9 mouse cellular contexts compared by ENCODE assay signal in the genomic region with DNA sequence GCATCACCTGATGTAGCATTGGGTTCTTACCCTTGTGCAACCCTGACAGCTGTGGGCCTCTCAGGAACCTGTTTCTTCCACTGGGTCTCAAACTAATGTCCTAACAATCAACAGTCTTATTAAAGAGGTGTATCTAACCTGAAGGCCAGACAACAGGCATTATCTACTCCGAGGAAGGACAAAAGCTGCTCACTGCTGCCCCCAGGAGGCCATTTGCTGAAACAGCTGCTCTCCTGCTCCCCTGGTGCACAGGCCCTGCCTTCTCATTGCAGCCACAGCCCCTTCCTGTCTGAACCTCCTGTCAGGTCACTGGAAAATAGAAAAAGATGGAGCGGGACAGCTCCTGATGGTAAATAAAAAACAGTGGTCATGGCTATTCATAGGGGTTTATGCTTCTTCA. TPM values are rescaled to one million over a fixed set of nuclear protein-coding genes. Genes with fewer than 3 reads are reported as not detected.
DNase-seq lines count a peak whose midpoint lies in the region; ATAC-seq and TF ChIP-seq lines count a peak whose summit lies in the region.
"Had no signal": no experiment of that assay in that cellular context is flagged by ENCODE, and none has a peak within 500 bp of the region (broad histone marks: within the 10 kb centered on the region; RNA-seq: fewer than 3 reads in every experiment).

No protein-coding gene starts in this region.

- 61% methylated on average over 2 of the region's 2 CpGs for WGBS in intestine, postnatal 0 days
- WGBS in intestine, embryonic 15.5 days, result 46% methylated on average over 2 of the region's 2 CpGs

- H3K9me3 ChIP-seq in intestine, postnatal 0 days (ENCODE audit: control insufficient read depth), result no peaks in the 10 kb centered on the region
- no peaks in the 10 kb centered on the region for H3K9me3 ChIP-seq in intestine, embryonic 15.5 days
- H3K9me3 ChIP-seq in CH12.LX (replicated peaks; ENCODE audit: low read length), result peaks cover 4% of the 10 kb centered on the region
- H3K9me3 ChIP-seq: liver, embryonic 13.5 days had no signal

- in situ Hi-C loops in CH12.LX (cut with MboI; ENCODE audit: low pct_ligation_motif_present, low pct_unique_long_range_greater_than_20kb, low sequenced_read_pairs), result no loop called here

- no peaks in the 10 kb centered on the region for H3K27me3 ChIP-seq in intestine, postnatal 0 days (replicated peaks; ENCODE audit: control insufficient read depth, insufficient read depth, low read length)
- no peaks in the 10 kb centered on the region for H3K27me3 ChIP-seq in intestine, embryonic 15.5 days (replicated peaks)
- peaks cover 52% of the 10 kb centered on the region for H3K27me3 ChIP-seq in CH12.LX (replicated peaks)
- H3K27me3 ChIP-seq: liver, embryonic 13.5 days had no signal

- H3K79me2 ChIP-seq in CH12.LX (replicated peaks; ENCODE audit: control insufficient read depth, extremely low read depth, insufficient read depth, poor library complexity, severe bottlenecking), result no peaks in the 10 kb centered on the region

- DNase-seq in CH12.LX (ENCODE audit: extremely low read depth), result peak; percentile 50
- DNase-seq in adrenal gland, adult (ENCODE audit: inconsistent age in 2 of 2, low spot score in 1 of 2), result peak; percentile 26 to 81
- DNase-seq in cerebellum, postnatal 14 days, result peak; percentile 73 to 81
- DNase-seq in layer of hippocampus, postnatal 25 days (ENCODE audit: extremely low spot score in 1 of 2, low spot score in 1 of 2), result peak; percentile 15 to 58
- peak; percentile 51 for DNase-seq in retina, embryonic 14.5 days (ENCODE audit: low spot score)
- DNase-seq: liver, embryonic 13.5 days had no signal

- no peak for TF ChIP-seq POLR2A in CH12.LX (IDR thresholded peaks at IDR 0.05; ENCODE audit: low read depth, low read length)

- ATAC-seq in intestine, postnatal 0 days, result no peak
- ATAC-seq in intestine, embryonic 15.5 days, result no peak
- ATAC-seq in megakaryocyte, adult 5-6 weeks (ENCODE audit: poor library complexity, severe bottlenecking), result no peak

- H3K9ac ChIP-seq in intestine, postnatal 0 days (ENCODE audit: low read depth, low read length), result no peak overlapping the region
- no peak overlapping the region for H3K9ac ChIP-seq in intestine, embryonic 15.5 days
- H3K9ac ChIP-seq in CH12.LX (ENCODE audit: insufficient read depth, low read depth), result no peak overlapping the region
- H3K9ac ChIP-seq: liver, embryonic 13.5 days had no signal

- H3K36me3 ChIP-seq in intestine, postnatal 0 days (ENCODE audit: control insufficient read depth, insufficient read depth), result no peaks in the 10 kb centered on the region
- H3K36me3 ChIP-seq in intestine, embryonic 15.5 days, result no peaks in the 10 kb centered on the region
- no peaks in the 10 kb centered on the region for H3K36me3 ChIP-seq in CH12.LX (replicated peaks in 1 of 2; ENCODE audit: control insufficient read depth in 1 of 2, insufficient read depth in 1 of 2, low read length in 1 of 2)
- H3K36me3 ChIP-seq: liver, embryonic 13.5 days had no signal

- peak; percentile 41 for TF ChIP-seq RAD21 in CH12.LX (IDR thresholded peaks at IDR 0.05; ENCODE audit: low read depth, low read length)

- H3K4me3 ChIP-seq in intestine, postnatal 0 days (ENCODE audit: low read depth, low read length), result no peak overlapping the region
- no peak overlapping the region for H3K4me3 ChIP-seq in intestine, embryonic 15.5 days (replicated peaks)
- H3K4me3 ChIP-seq in CH12.LX (replicated peaks in 1 of 3; ENCODE audit: low read depth in 2 of 3, low read length in 2 of 3, poor library complexity in 1 of 3), result no peak overlapping the region
- H3K4me3 ChIP-seq: liver, embryonic 13.5 days had no signal

- peak; percentile 57 for TF ChIP-seq CTCF in intestine, postnatal 0 days (IDR thresholded peaks at IDR 0.05; ENCODE audit: low read depth)
- TF ChIP-seq CTCF in CH12.LX (conservative IDR thresholded peaks at IDR 0.05 in 1 of 2, IDR thresholded peaks at IDR 0.05 in 1 of 2; ENCODE audit: low read depth in 2 of 2, low read length in 2 of 2), result peak; percentile 47 to 77

- dilution Hi-C loops in CH12.LX (cut with MboI; ENCODE audit: extremely low pct_ligation_motif_present, extremely low pct_unique_long_range_greater_than_20kb, low sequenced_read_pairs), result no loop called here

- no peak overlapping the region for H3K4me2 ChIP-seq in intestine, postnatal 0 days (replicated peaks; ENCODE audit: low read depth)
- H3K4me2 ChIP-seq in intestine, embryonic 15.5 days (replicated peaks), result no peak overlapping the region
- no peak overlapping the region for H3K4me2 ChIP-seq in CH12.LX (ENCODE audit: insufficient read depth, low read depth, poor library complexity, severe bottlenecking)
- H3K4me2 ChIP-seq: liver, embryonic 13.5 days had no signal

- no peak overlapping the region for H3K27ac ChIP-seq in intestine, postnatal 0 days (ENCODE audit: low read depth, low read length)
- no peak overlapping the region for H3K27ac ChIP-seq in intestine, embryonic 15.5 days
- H3K27ac ChIP-seq in CH12.LX (ENCODE audit: insufficient read depth, low read depth), result no peak overlapping the region
- H3K27ac ChIP-seq: liver, embryonic 13.5 days had no signal

- no peaks in the 10 kb centered on the region for H3K4me1 ChIP-seq in intestine, postnatal 0 days (replicated peaks; ENCODE audit: control insufficient read depth, insufficient read depth, low read length)
- H3K4me1 ChIP-seq in intestine, embryonic 15.5 days (replicated peaks), result no peaks in the 10 kb centered on the region
- H3K4me1 ChIP-seq in CH12.LX (ENCODE audit: control insufficient read depth in 1 of 2, insufficient read depth in 2 of 2), result no peaks in the 10 kb centered on the region
- H3K4me1 ChIP-seq: liver, embryonic 13.5 days had no signal

- TF ChIP-seq EP300 in CH12.LX (IDR thresholded peaks at IDR 0.05; ENCODE audit: low read length), result no peak

TF ChIP-seq in CH12.LX, 34 proteins besides CTCF, POLR2A, EP300 and RAD21:
- TF ChIP-seq SMC3 (IDR thresholded peaks at IDR 0.05; ENCODE audit: low read depth, low read length) (peak; percentile 40), JUN (IDR thresholded peaks at IDR 0.05; ENCODE audit: insufficient read depth, low read depth, low read length) (no peak)

RNA-seq across cellular contexts. Expression of a gene that starts 30.9 kb away (rescaled TPM):
- not detected in 2 replicates for polyA plus RNA-seq in intestine, postnatal 0 days (2015; fragmentation: Nextera tagmentation; extraction: Ambion mirVana)
- polyA plus RNA-seq in intestine, embryonic 15.5 days (2015; fragmentation: Nextera tagmentation; extraction: Ambion mirVana), result not detected in 2 replicates
- total RNA-seq in CH12.LX (2012; rRNA removed) (not detected in 2 replicates), CH12.LX (2014; rRNA removed) (not detected in 2 replicates)
- polyA plus RNA-seq in CH12.LX (2012; ENCODE audit: insufficient read length, low read depth), result not detected in 2 replicates
- total RNA-seq in layer of hippocampus, postnatal 25 days (2021), result not detected
- total RNA-seq in megakaryocyte, adult 5-6 weeks (2015), result not detected in 2 replicates
- not detected in 2 replicates for total RNA-seq in megakaryocyte, adult 5-6 weeks (2017)
- polyA plus RNA-seq: liver, embryonic 13.5 days had no signal
